ENCODE assay signal across 12 mouse cellular contexts in genomic region chr13:20941707-20942106, GRCm38 (mm10).
"Had no signal": no experiment of that assay in that cellular context is flagged by ENCODE, and none has a peak within 500 bp of the region (broad histone marks: within the 10 kb centered on the region; RNA-seq: fewer than 3 reads in every experiment).

No protein-coding gene starts in this region.

- H3K27me3 ChIP-seq: liver, embryonic 13.5 days had no signal

- H3K27ac ChIP-seq: kidney, postnatal 0 days; left cerebral cortex, adult 2 months; liver, embryonic 13.5 days had no signal

- H3K9ac ChIP-seq: liver, embryonic 13.5 days had no signal

- H3K36me3 ChIP-seq: liver, embryonic 13.5 days had no signal

- H3K4me2 ChIP-seq: liver, embryonic 13.5 days; midbrain, embryonic 11.5 days had no signal

- H3K4me1 ChIP-seq: liver, embryonic 13.5 days had no signal

- DNase-seq: layer of hippocampus, postnatal 36 days; liver, embryonic 13.5 days; lung, adult 2 months; lung, postnatal 14 days; lung, postnatal 4 days; midbrain, embryonic 14.5 days; thymus, adult 18-20 months; thymus, postnatal 36 days had no signal

- H3K9me3 ChIP-seq: liver, embryonic 13.5 days had no signal

- ATAC-seq: intestine, postnatal 0 days had no signal

- H3K4me3 ChIP-seq: left cerebral cortex, adult 2 months; liver, embryonic 13.5 days had no signal
